Comparison of ENCODE assay signal across 8 mouse cellular contexts in genomic region chr13:76484086-76484709, GRCm38 (mm10).
DNase-seq lines count a peak whose midpoint lies in the region; ATAC-seq and TF ChIP-seq lines count a peak whose summit lies in the region.

No protein-coding gene starts in this region.

- WGBS in forebrain, embryonic 15.5 days: 13% methylated on average over 2 of the region's 2 CpGs
- WGBS in kidney, postnatal 0 days: 31% methylated on average over 2 of the region's 2 CpGs

- H3K36me3 ChIP-seq in forebrain, embryonic 15.5 days: no peaks in the 10 kb centered on the region
- H3K36me3 ChIP-seq in kidney, postnatal 0 days (ENCODE audit: insufficient read depth, low read length): no peaks in the 10 kb centered on the region

- H3K9ac ChIP-seq in forebrain, embryonic 15.5 days (replicated peaks): no peak overlapping the region
- no peak overlapping the region for H3K9ac ChIP-seq in kidney, postnatal 0 days (ENCODE audit: low read depth, low read length)

- no peaks in the 10 kb centered on the region for H3K27me3 ChIP-seq in forebrain, embryonic 15.5 days
- no peaks in the 10 kb centered on the region for H3K27me3 ChIP-seq in kidney, postnatal 0 days (ENCODE audit: insufficient read depth, low read length)

- peak; percentile 31 for DNase-seq in adrenal gland, postnatal 14 days
- no peak for DNase-seq in adrenal gland, adult 2 months
- DNase-seq in 416B (ENCODE audit: low read depth): peak; percentile 77
- DNase-seq in kidney, postnatal 0 days (ENCODE audit: low spot score): peak; percentile 44
- peak; percentile 25 for DNase-seq in ovary, postnatal 36 days (ENCODE audit: low spot score)
- no peak for DNase-seq in layer of hippocampus, adult 18-20 months (ENCODE audit: low spot score in 2 of 2)
- no peak for DNase-seq in left cerebral cortex, postnatal 25 days (ENCODE audit: low spot score in 2 of 2)

- H3K27ac ChIP-seq in forebrain, embryonic 15.5 days (replicated peaks): no peak overlapping the region
- no peak overlapping the region for H3K27ac ChIP-seq in kidney, postnatal 0 days

- no peak for TF ChIP-seq CTCF in kidney, postnatal 0 days (IDR thresholded peaks at IDR 0.05; ENCODE audit: low read depth)

- no peaks in the 10 kb centered on the region for H3K9me3 ChIP-seq in forebrain, embryonic 15.5 days
- no peaks in the 10 kb centered on the region for H3K9me3 ChIP-seq in kidney, postnatal 0 days (replicated peaks; ENCODE audit: low read length)

- peaks cover 3% of the 10 kb centered on the region; the same call in 1 of the 2 replicates for H3K4me1 ChIP-seq in forebrain, embryonic 15.5 days
- H3K4me1 ChIP-seq in kidney, postnatal 0 days (replicated peaks; ENCODE audit: insufficient read depth, low read length): no peaks in the 10 kb centered on the region

- intact Hi-C loops in left cerebral cortex, postnatal 25 days (cut with DNase I): no loop called here

- H3K4me2 ChIP-seq in forebrain, embryonic 15.5 days (replicated peaks): no peak overlapping the region
- H3K4me2 ChIP-seq in kidney, postnatal 0 days (ENCODE audit: low read length): no peak overlapping the region

- ATAC-seq in forebrain, embryonic 15.5 days (replicated peaks): peak; percentile 69
- ATAC-seq in kidney, postnatal 0 days (replicated peaks; ENCODE audit: low FRiP score, low read depth): no peak

- H3K4me3 ChIP-seq in forebrain, embryonic 15.5 days: no peak overlapping the region
- no peak overlapping the region for H3K4me3 ChIP-seq in kidney, postnatal 0 days (replicated peaks; ENCODE audit: low read depth, low read length)

Comparison
In these comparisons a context has a peak if more than half of its experiments do, and no peak if none do; other contexts are left out.
1. DNase-seq: peak in adrenal gland, postnatal 14 days (single experiment), 416B (single experiment), kidney, postnatal 0 days (single experiment) and ovary, postnatal 36 days (single experiment); none in adrenal gland, adult 2 months (single experiment), layer of hippocampus, adult 18-20 months (0 of 2) and left cerebral cortex, postnatal 25 days (0 of 2).